Comparison of ENCODE assay signal across 33 mouse cellular contexts in genomic region chr5:137095135-137095534, GRCm38 (mm10). TPM values are rescaled to one million over a fixed set of nuclear protein-coding genes. Genes with fewer than 3 reads are reported as not detected.
DNase-seq lines count a peak whose midpoint lies in the region; ATAC-seq and TF ChIP-seq lines count a peak whose summit lies in the region.
"Had no signal": no experiment of that assay in that cellular context is flagged by ENCODE, and none has a peak within 500 bp of the region (broad histone marks: within the 10 kb centered on the region; RNA-seq: fewer than 3 reads in every experiment).

No protein-coding gene starts in this region.

- 0 out of 2 replicates have a peak, but pooled peaks cover 3% of the 10 kb centered on the region for H3K4me1 ChIP-seq in liver, adult 2 months (ENCODE audit: control insufficient read depth, insufficient read depth, low read length)
- peaks cover 7% of the 10 kb centered on the region for H3K4me1 ChIP-seq in liver, embryonic 11.5 days (replicated peaks; ENCODE audit: control insufficient read depth, insufficient read depth, low read length)
- H3K4me1 ChIP-seq in forebrain, postnatal 0 days (ENCODE audit: insufficient read depth): no peaks in the 10 kb centered on the region
- H3K4me1 ChIP-seq: forebrain, embryonic 10.5 days; midbrain, embryonic 15.5 days; neural tube, embryonic 13.5 days; stomach, embryonic 15.5 days had no signal

- no peak overlapping the region for H3K4me3 ChIP-seq in liver, adult 2 months (ENCODE audit: insufficient read depth, low read depth, low read length)
- no peak overlapping the region for H3K4me3 ChIP-seq in liver, embryonic 11.5 days (ENCODE audit: low read depth, low read length)
- H3K4me3 ChIP-seq in forebrain, postnatal 0 days (ENCODE audit: low read depth, low read length): no peak overlapping the region
- H3K4me3 ChIP-seq: forebrain, embryonic 10.5 days; limb, embryonic 12.5 days; liver, embryonic 15.5 days; megakaryocyte, embryonic 14.5 days; midbrain, embryonic 15.5 days; myocyte; neural tube, embryonic 13.5 days; stomach, embryonic 15.5 days had no signal

- TF ChIP-seq POLR2A in liver, adult 2 months (IDR thresholded peaks at IDR 0.05; ENCODE audit: extremely low read depth, insufficient read depth, low read length): no peak

- no peaks in the 10 kb centered on the region for H3K9me3 ChIP-seq in liver, embryonic 11.5 days (ENCODE audit: control insufficient read depth, low read length)
- H3K9me3 ChIP-seq in forebrain, postnatal 0 days (ENCODE audit: low read length): no peaks in the 10 kb centered on the region
- H3K9me3 ChIP-seq: forebrain, embryonic 10.5 days; liver, embryonic 15.5 days; midbrain, embryonic 15.5 days; neural tube, embryonic 13.5 days; stomach, embryonic 15.5 days had no signal

- H3K4me2 ChIP-seq in liver, embryonic 11.5 days: no peak overlapping the region
- no peak overlapping the region for H3K4me2 ChIP-seq in forebrain, postnatal 0 days (ENCODE audit: low read depth)
- H3K4me2 ChIP-seq: heart, embryonic 11.5 days; limb, embryonic 12.5 days; liver, embryonic 15.5 days; midbrain, embryonic 15.5 days; neural tube, embryonic 13.5 days; stomach, embryonic 15.5 days had no signal

- no peaks in the 10 kb centered on the region for H3K79me2 ChIP-seq in liver, adult 2 months (ENCODE audit: control insufficient read depth, insufficient read depth, low read length)

- H3K36me3 ChIP-seq in liver, adult 2 months (ENCODE audit: control insufficient read depth, insufficient read depth, low read length): no peaks in the 10 kb centered on the region
- H3K36me3 ChIP-seq in liver, embryonic 11.5 days (ENCODE audit: control insufficient read depth, insufficient read depth, low read length): no peaks in the 10 kb centered on the region
- no peaks in the 10 kb centered on the region for H3K36me3 ChIP-seq in forebrain, postnatal 0 days (ENCODE audit: insufficient read depth)
- H3K36me3 ChIP-seq: forebrain, embryonic 10.5 days; limb, embryonic 12.5 days; liver, embryonic 15.5 days; midbrain, embryonic 15.5 days; neural tube, embryonic 13.5 days; stomach, embryonic 15.5 days had no signal

- H3K27ac ChIP-seq in liver, adult 2 months (replicated peaks; ENCODE audit: insufficient read depth, low read depth, low read length): 0 out of 2 replicates have a peak overlapping the region, but pooled peaks have one; percentile 39
- no peak overlapping the region for H3K27ac ChIP-seq in liver, embryonic 11.5 days (ENCODE audit: low read depth, low read length)
- no peak overlapping the region for H3K27ac ChIP-seq in forebrain, postnatal 0 days (ENCODE audit: low read depth, low read length)
- H3K27ac ChIP-seq: forebrain, embryonic 10.5 days; hindbrain, postnatal 0 days; limb, embryonic 12.5 days; liver, embryonic 15.5 days; midbrain, embryonic 15.5 days; neural tube, embryonic 13.5 days had no signal

- no peaks in the 10 kb centered on the region for H3K27me3 ChIP-seq in liver, adult 2 months (ENCODE audit: control insufficient read depth, insufficient read depth, low read length)
- H3K27me3 ChIP-seq in liver, embryonic 11.5 days (replicated peaks; ENCODE audit: control insufficient read depth, insufficient read depth, low read length): no peaks in the 10 kb centered on the region
- no peaks in the 10 kb centered on the region for H3K27me3 ChIP-seq in forebrain, postnatal 0 days (ENCODE audit: insufficient read depth, low read length)
- H3K27me3 ChIP-seq: limb, embryonic 12.5 days; liver, embryonic 15.5 days; megakaryocyte, embryonic 14.5 days; midbrain, embryonic 15.5 days; neural tube, embryonic 13.5 days; stomach, embryonic 15.5 days had no signal

- DNase-seq in liver, adult 2 months (ENCODE audit: extremely low read depth, low read depth, low spot score): no peak
- no peak for DNase-seq in liver, embryonic 11.5 days (ENCODE audit: low spot score)
- peak; percentile 49 for DNase-seq in thymus, postnatal 0 days (ENCODE audit: low spot score)
- DNase-seq in thymus, postnatal 10 days (ENCODE audit: low spot score in 2 of 2): no peak
- no peak for DNase-seq in forebrain, postnatal 0 days
- no peak for DNase-seq in adrenal gland, adult 18-20 months (ENCODE audit: low spot score in 2 of 2)
- no peak for DNase-seq in urinary bladder, postnatal 10 days (ENCODE audit: low spot score)
- DNase-seq: adrenal gland, postnatal 36 days; cerebellum, adult 11 months; cerebellum, postnatal 10 days; heart, postnatal 10 days; kidney, postnatal 4 days; retina, postnatal 1 day; thymus, postnatal 14 days had no signal

- TF ChIP-seq CTCF in liver, adult 2 months (IDR thresholded peaks at IDR 0.05; ENCODE audit: low read depth, low read length): no peak
- TF ChIP-seq CTCF in forebrain, postnatal 0 days (IDR thresholded peaks at IDR 0.05; ENCODE audit: low read depth): no peak

- no peak overlapping the region for H3K9ac ChIP-seq in liver, adult 2 months (ENCODE audit: low read depth, low read length)
- no peak overlapping the region for H3K9ac ChIP-seq in liver, embryonic 11.5 days (ENCODE audit: low read depth, low read length)
- H3K9ac ChIP-seq in forebrain, postnatal 0 days: no peak overlapping the region
- H3K9ac ChIP-seq: limb, embryonic 12.5 days; liver, embryonic 15.5 days; midbrain, embryonic 15.5 days; neural tube, embryonic 13.5 days; stomach, embryonic 15.5 days had no signal

- 86% methylated on average over 10 of the region's 10 CpGs for WGBS in liver, adult 2 months
- WGBS in liver, embryonic 11.5 days: 66% methylated on average over 10 of the region's 10 CpGs
- 85% methylated on average over 10 of the region's 10 CpGs for WGBS in forebrain, postnatal 0 days

- no peak for ATAC-seq in liver, embryonic 11.5 days (replicated peaks; ENCODE audit: low FRiP score)
- ATAC-seq in granulocyte monocyte progenitor cell, adult 5-6 weeks (replicated peaks; ENCODE audit: poor library complexity, severe bottlenecking): peak; percentile 82
- no peak for ATAC-seq in forebrain, postnatal 0 days
- ATAC-seq: hindbrain, postnatal 0 days; intestine, postnatal 0 days; midbrain, embryonic 15.5 days had no signal

RNA-seq across cellular contexts. Expression of gene Trim56, which starts 20.9 kb away (rescaled TPM):
- 9.3 and 11.2 TPM in 2 replicates for total RNA-seq in liver, adult 2 months (2014; rRNA removed)
- polyA plus RNA-seq in liver, adult 2 months (2012; rRNA removed): 4.3 and 5.7 TPM in 2 replicates
- polyA plus RNA-seq in liver, embryonic 11.5 days (2014; fragmentation: Nextera tagmentation; extraction: Ambion mirVana): 8.7 and 8.8 TPM in 2 replicates
- polyA plus RNA-seq in thymus, postnatal 0 days (2015; fragmentation: Nextera tagmentation; extraction: Ambion mirVana): 13.0 and 18.0 TPM in 2 replicates
- 24.2 and 28.4 TPM in 2 replicates for total RNA-seq in granulocyte monocyte progenitor cell, adult 5-6 weeks (2014; fragmentation: Nextera tagmentation)
- total RNA-seq in granulocyte monocyte progenitor cell, adult 5-6 weeks (2017): 26.0 and 26.9 TPM in 2 replicates
- 4.0 and 5.7 TPM in 2 replicates for total RNA-seq in forebrain, postnatal 0 days (2014; rRNA removed)
- polyA plus RNA-seq in forebrain, postnatal 0 days (2015; fragmentation: Nextera tagmentation; extraction: Ambion mirVana): 1.1 and 2.3 TPM in 2 replicates
- total RNA-seq in adrenal gland, adult 18-20 months (2021): 10 to 100 TPM; 39.1 to 42.2 TPM

RNA-seq across cellular contexts. Expression of gene Serpine1, which starts 23.1 kb away (rescaled TPM):
- total RNA-seq in liver, adult 2 months (2014; rRNA removed): 0.83 and 1.9 TPM in 2 replicates
- polyA plus RNA-seq in liver, adult 2 months (2012; rRNA removed): 0.12 and 0.32 TPM in 2 replicates
- 0.09 and 0.15 TPM in 2 replicates for polyA plus RNA-seq in liver, embryonic 11.5 days (2014; fragmentation: Nextera tagmentation; extraction: Ambion mirVana)
- 0.05 and 0.12 TPM in 2 replicates for polyA plus RNA-seq in thymus, postnatal 0 days (2015; fragmentation: Nextera tagmentation; extraction: Ambion mirVana)
- not detected in 2 replicates for total RNA-seq in granulocyte monocyte progenitor cell, adult 5-6 weeks (2014; fragmentation: Nextera tagmentation)
- not detected in 2 replicates for total RNA-seq in granulocyte monocyte progenitor cell, adult 5-6 weeks (2017)
- 1.2 and 3.1 TPM in 2 replicates for total RNA-seq in forebrain, postnatal 0 days (2014; rRNA removed)
- polyA plus RNA-seq in forebrain, postnatal 0 days (2015; fragmentation: Nextera tagmentation; extraction: Ambion mirVana): 0.06 and 0.28 TPM in 2 replicates
- total RNA-seq in adrenal gland, adult 18-20 months (2021): 10 to 100 TPM in 1 of 2 experiments, 1 to 10 TPM in 1; 3.3 to 17.1 TPM

RNA-seq across cellular contexts. Expression of gene Ap1s1, which starts 49.2 kb away (rescaled TPM):
- 21.5 and 23.8 TPM in 2 replicates for total RNA-seq in liver, adult 2 months (2014; rRNA removed)
- 24.1 and 25.6 TPM in 2 replicates for polyA plus RNA-seq in liver, adult 2 months (2012; rRNA removed)
- polyA plus RNA-seq in liver, embryonic 11.5 days (2014; fragmentation: Nextera tagmentation; extraction: Ambion mirVana): 163 and 175 TPM in 2 replicates
- polyA plus RNA-seq in thymus, postnatal 0 days (2015; fragmentation: Nextera tagmentation; extraction: Ambion mirVana): 135 and 145 TPM in 2 replicates
- total RNA-seq in granulocyte monocyte progenitor cell, adult 5-6 weeks (2014; fragmentation: Nextera tagmentation): 84.9 and 95.5 TPM in 2 replicates
- 83.1 and 86.9 TPM in 2 replicates for total RNA-seq in granulocyte monocyte progenitor cell, adult 5-6 weeks (2017)
- total RNA-seq in forebrain, postnatal 0 days (2014; rRNA removed): 105 and 144 TPM in 2 replicates
- 335 and 346 TPM in 2 replicates for polyA plus RNA-seq in forebrain, postnatal 0 days (2015; fragmentation: Nextera tagmentation; extraction: Ambion mirVana)
- total RNA-seq in adrenal gland, adult 18-20 months (2021): 10 to 100 TPM; 90.6 to 96.8 TPM

RNA-seq across cellular contexts. Expression of gene Muc3, which starts 54.0 kb away (rescaled TPM):
- 0.28 TPM in 1 of 2 replicates, not detected in the other for total RNA-seq in liver, adult 2 months (2014; rRNA removed)
- polyA plus RNA-seq in liver, adult 2 months (2012; rRNA removed): 0.19 and 0.37 TPM in 2 replicates
- not detected in 2 replicates for polyA plus RNA-seq in liver, embryonic 11.5 days (2014; fragmentation: Nextera tagmentation; extraction: Ambion mirVana)
- polyA plus RNA-seq in thymus, postnatal 0 days (2015; fragmentation: Nextera tagmentation; extraction: Ambion mirVana): 0.36 and 0.46 TPM in 2 replicates
- total RNA-seq in granulocyte monocyte progenitor cell, adult 5-6 weeks (2014; fragmentation: Nextera tagmentation): not detected in 2 replicates
- total RNA-seq in granulocyte monocyte progenitor cell, adult 5-6 weeks (2017): not detected in 2 replicates
- total RNA-seq in forebrain, postnatal 0 days (2014; rRNA removed): not detected in 2 replicates
- not detected in 2 replicates for polyA plus RNA-seq in forebrain, postnatal 0 days (2015; fragmentation: Nextera tagmentation; extraction: Ambion mirVana)
- total RNA-seq in adrenal gland, adult 18-20 months (2021): not detected
- total RNA-seq: adrenal gland, postnatal 36 days; gastrocnemius, postnatal 4 days; heart, postnatal 10 days; hindbrain, postnatal 0 days; left cerebral cortex, postnatal 14 days had no signal
- polyA plus RNA-seq: C2C12; embryonic facial prominence, embryonic 11.5 days; forebrain, embryonic 10.5 days; heart, embryonic 11.5 days; hindbrain, embryonic 11.5 days; hindbrain, postnatal 0 days; kidney, embryonic 16.5 days; limb, embryonic 12.5 days; liver, embryonic 15.5 days; lung, embryonic 16.5 days; midbrain, embryonic 15.5 days; myocyte; neural tube, embryonic 13.5 days had no signal
